Mouse (Mus musculus) lung, postnatal 0 days (tissue): ENCODE results near the gene Lin28a. TPM values are rescaled to one million over a fixed set of nuclear protein-coding genes. Genes with fewer than 3 reads are reported as not detected.
A peak's percentile ranks its signal among the peaks of the same experiment; 100 is the strongest.

ENCODE experiments used
- ATAC-seq: fragments of 200-750 bp; cut with Nextera tagmentation; 2 replicates; pipeline ENCODE4 v1.8.0; 2017; ENCODE audit warnings: moderate library complexity
- DNase-seq: peaks from one replicate; pipeline ENCODE4 v3.0.0-alpha.2; 2016; ENCODE audit warnings: low spot score
- H3K27ac ChIP-seq: fragments of 300-500 bp; sonication (generic); 2 replicates; pipeline ENCODE4 v1.5.1; 2014; ENCODE audit warnings: antibody characterized with exemption, mild to moderate bottlenecking, low read length, mixed read lengths
- H3K27me3 ChIP-seq: fragments of 300-500 bp; sonication (generic); replicated peaks from 2 replicates; pipeline ENCODE4 v1.6.1; 2014; ENCODE audit warnings: low read length, mixed read lengths; ENCODE audit not compliant: insufficient read depth
- H3K36me3 ChIP-seq: fragments of 300-500 bp; sonication (generic); 2 replicates; pipeline ENCODE4 v1.6.1; 2014; ENCODE audit warnings: low read length, mixed read lengths; ENCODE audit not compliant: insufficient read depth
- H3K4me1 ChIP-seq: fragments of 300-500 bp; sonication (generic); 2 replicates; pipeline ENCODE4 v1.6.1; 2014; ENCODE audit warnings: antibody characterized with exemption, low read depth, low read length, mixed read lengths; ENCODE audit not compliant: insufficient read depth
- H3K4me2 ChIP-seq: fragments of 300-500 bp; sonication (generic); replicated peaks from 2 replicates; pipeline ENCODE4 v1.6.1; 2014; ENCODE audit warnings: low read depth, mild to moderate bottlenecking, low read length, moderate library complexity, mixed read lengths
- H3K4me3 ChIP-seq: fragments of 300-500 bp; sonication (generic); 2 replicates; pipeline ENCODE4 v1.5.1; 2014; ENCODE audit warnings: low read depth, low read length
- H3K9ac ChIP-seq: fragments of 300-500 bp; sonication (generic); replicated peaks from 2 replicates; pipeline ENCODE4 v1.6.1; 2014; ENCODE audit warnings: low read depth, mild to moderate bottlenecking
- H3K9me3 ChIP-seq: fragments of 300-500 bp; sonication (generic); 2 replicates; pipeline ENCODE4 v1.6.1; 2016; ENCODE audit warnings: low read length, mixed read lengths
- CTCF ChIP-seq: IDR thresholded peaks from 2 replicates; pipeline ENCODE4 v1.5.1; 2016; ENCODE audit warnings: antibody characterized with exemption, mild to moderate bottlenecking
- EP300 ChIP-seq: IDR thresholded peaks from 2 replicates; pipeline ENCODE4 v1.6.1; 2016; ENCODE audit warnings: antibody characterized with exemption, mild to moderate bottlenecking, control low read depth
- WGBS: fragments of 180-500 bp; shearing (Covaris S2); extraction: QIAGEN DNeasy Blood & Tissue Kit; methylation state at CpG from one replicate; pipeline ENCODE4 v1.1.7; 2014; 5-methylcytosine and 5-hydroxymethylcytosine counted together
- polyA plus RNA-seq: library from polyadenylated mRNA; unstranded; fragments of >200 nt; fragmentation: Nextera tagmentation; extraction: Ambion mirVana; gene quantifications from 2 replicates; pipeline ENCODE4 v1.2.1, GENCODE M21; 2015

Lin28a gene
- polyA plus RNA-seq, 1 experiment from 2014 or later, result not detected

GRCm38 (mm10) chr4:134016208-134016607 is 2.4 kb downstream of the Lin28a start:
- Histone ChIP-seq H3K36me3 (no peaks in the 10 kb centered on the region), H3K4me3 (no peak overlapping the region), H3K9ac (no peak overlapping the region), H3K4me1 (no peaks in the 10 kb centered on the region), H3K27me3 (peaks cover 28% of the 10 kb centered on the region), H3K27ac (no peak overlapping the region), H3K9me3 (no peaks in the 10 kb centered on the region), H3K4me2 (no peak overlapping the region)
- WGBS, result 27% methylated on average over 7 of the region's 7 CpGs
- no peak for ATAC-seq
- TF ChIP-seq CTCF, result no peak
- no peak for TF ChIP-seq EP300
- no peak for DNase-seq

- H3K4me1 ChIP-seq, result no peaks in the 10 kb centered on the region
- 49% methylated on average over 12 of the region's 12 CpGs for WGBS
- TF ChIP-seq EP300 (no peak), CTCF (peak; percentile 57)
- H3K27me3 ChIP-seq, result peaks cover 8% of the 10 kb centered on the region
- no peaks in the 10 kb centered on the region for H3K9me3 ChIP-seq
- H3K27ac ChIP-seq, result no peak overlapping the region
- DNase-seq (no peak), ATAC-seq (no peak)
- H3K9ac ChIP-seq, result no peak overlapping the region
- no peak overlapping the region for H3K4me3 ChIP-seq
- H3K4me2 ChIP-seq, result no peak overlapping the region
- H3K36me3 ChIP-seq, result no peaks in the 10 kb centered on the region
Observed at GRCm38 (mm10) chr4:134012858-134013528, 5.6 kb downstream of the Lin28a start.

- no peak overlapping the region for H3K4me2 ChIP-seq
Observed at GRCm38 (mm10) chr4:134011450-134012414, 6.9 kb downstream of the Lin28a start.

GRCm38 (mm10) chr4:134009709-134010108 is 8.9 kb downstream of the Lin28a start:
- no peak overlapping the region for H3K27ac ChIP-seq
- no peaks in the 10 kb centered on the region for H3K4me1 ChIP-seq
- ATAC-seq, result no peak
- no peaks in the 10 kb centered on the region for H3K27me3 ChIP-seq
- no peak overlapping the region for H3K4me3 ChIP-seq
- H3K36me3 ChIP-seq, result no peaks in the 10 kb centered on the region
- H3K4me2 ChIP-seq, result no peak overlapping the region
- 51% methylated on average over 6 of the region's 6 CpGs for WGBS
- TF ChIP-seq EP300 (no peak), CTCF (no peak)
- no peak for DNase-seq
- no peak overlapping the region for H3K9ac ChIP-seq
- no peaks in the 10 kb centered on the region for H3K9me3 ChIP-seq

More at GRCm38 (mm10) chr4:134011450-134012414, 6.9 kb downstream of the Lin28a start:
- Histone ChIP-seq H3K9ac (no peak overlapping the region), H3K9me3 (no peaks in the 10 kb centered on the region), H3K4me1 (no peaks in the 10 kb centered on the region), H3K27ac (no peak overlapping the region), H3K36me3 (no peaks in the 10 kb centered on the region), H3K4me3 (no peak overlapping the region), H3K27me3 (peaks cover 7% of the 10 kb centered on the region; the same call in 1 of the 2 replicates)
- TF ChIP-seq EP300 (no peak), CTCF (no peak)
- ATAC-seq (no peak), DNase-seq (no peak)
- 9% methylated on average over 16 of the region's 16 CpGs for WGBS

DNA sequence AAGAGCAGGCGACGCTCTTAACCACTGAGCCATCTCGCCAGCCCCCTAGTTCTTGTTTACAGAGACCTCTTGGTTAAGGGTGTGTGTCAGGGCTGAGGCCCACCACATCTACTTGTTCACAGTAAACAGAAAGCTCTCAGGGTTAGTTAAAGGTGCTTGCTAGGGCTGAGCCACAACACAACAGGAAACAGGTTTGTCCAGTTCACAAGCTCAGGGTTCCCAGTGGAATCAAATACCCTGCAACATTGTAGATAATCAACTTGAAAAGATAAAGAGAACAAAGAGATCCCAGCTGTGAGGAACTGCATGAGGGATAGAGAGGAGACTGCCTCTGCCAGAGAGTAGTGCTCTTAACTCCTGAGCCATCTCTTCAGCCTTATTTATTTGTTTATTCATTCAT is 11.8 kb downstream of the Lin28a start:
- H3K27me3 ChIP-seq, result no peaks in the 10 kb centered on the region
- H3K9ac ChIP-seq, result no peak overlapping the region
- DNase-seq (no peak), ATAC-seq (no peak)
- WGBS, result 65% methylated on average over 3 of the region's 3 CpGs
- no peak for TF ChIP-seq EP300
- no peak for TF ChIP-seq CTCF
- no peak overlapping the region for H3K27ac ChIP-seq
- no peak overlapping the region for H3K4me2 ChIP-seq
- no peak overlapping the region for H3K4me3 ChIP-seq
- no peaks in the 10 kb centered on the region for H3K9me3 ChIP-seq
- no peaks in the 10 kb centered on the region for H3K4me1 ChIP-seq
- no peaks in the 10 kb centered on the region for H3K36me3 ChIP-seq

DNA sequence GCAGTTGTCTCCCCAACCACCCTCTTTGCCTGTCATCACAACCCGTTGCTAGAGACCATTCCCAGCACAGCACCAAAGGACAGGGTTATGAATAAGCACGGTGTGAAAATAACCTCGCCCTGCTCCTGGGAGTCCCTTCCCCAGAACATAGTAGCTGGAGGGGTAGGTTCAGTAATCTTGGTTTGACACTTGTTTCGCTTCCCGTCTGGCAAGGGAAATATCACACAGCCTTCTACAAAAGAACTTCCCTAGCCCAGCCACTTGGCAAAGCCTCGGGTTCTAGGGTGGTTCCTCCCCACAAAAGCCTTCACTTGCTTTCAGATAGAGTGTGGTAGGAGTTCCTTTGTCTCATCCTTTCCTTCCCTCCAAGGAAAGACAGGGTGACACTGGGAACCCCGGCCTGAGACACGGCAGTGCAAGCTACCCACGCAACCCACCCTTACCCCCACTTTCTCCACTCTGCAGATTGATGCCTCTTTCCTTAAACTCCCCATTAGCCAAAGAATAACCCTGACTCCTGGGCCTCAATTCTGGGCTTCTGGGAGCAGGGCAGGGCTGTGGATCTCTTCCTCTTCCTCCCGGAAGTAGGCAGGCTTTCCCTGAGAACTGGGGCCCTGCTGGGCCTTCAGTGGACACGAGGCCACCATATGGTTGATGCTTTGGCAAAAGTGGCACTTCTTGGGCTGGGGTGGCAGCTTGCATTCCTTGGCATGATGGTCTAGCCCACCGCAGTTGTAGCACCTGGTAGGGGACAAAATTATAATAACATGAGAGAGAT is 12.9 kb downstream of the Lin28a start:
- Histone ChIP-seq H3K9me3 (no peaks in the 10 kb centered on the region), H3K36me3 (no peaks in the 10 kb centered on the region), H3K4me2 (no peak overlapping the region), H3K27ac (no peak overlapping the region), H3K27me3 (no peaks in the 10 kb centered on the region), H3K9ac (no peak overlapping the region), H3K4me1 (no peaks in the 10 kb centered on the region), H3K4me3 (no peak overlapping the region)
- ATAC-seq (no peak), DNase-seq (no peak)
- WGBS, result 78% methylated on average over 12 of the region's 12 CpGs
- TF ChIP-seq CTCF (no peak), EP300 (no peak)
